Mouse (Mus musculus) lung, postnatal 0 days (tissue): Measurements from ENCODE around the gene A930004D18Rik.

Source experiments
- CTCF ChIP-seq: IDR thresholded peaks from 2 replicates; pipeline ENCODE4 v1.5.1; 2016; ENCODE audit warnings: antibody characterized with exemption, mild to moderate bottlenecking
- EP300 ChIP-seq: IDR thresholded peaks from 2 replicates; pipeline ENCODE4 v1.6.1; 2016; ENCODE audit warnings: antibody characterized with exemption, mild to moderate bottlenecking, control low read depth

DNA sequence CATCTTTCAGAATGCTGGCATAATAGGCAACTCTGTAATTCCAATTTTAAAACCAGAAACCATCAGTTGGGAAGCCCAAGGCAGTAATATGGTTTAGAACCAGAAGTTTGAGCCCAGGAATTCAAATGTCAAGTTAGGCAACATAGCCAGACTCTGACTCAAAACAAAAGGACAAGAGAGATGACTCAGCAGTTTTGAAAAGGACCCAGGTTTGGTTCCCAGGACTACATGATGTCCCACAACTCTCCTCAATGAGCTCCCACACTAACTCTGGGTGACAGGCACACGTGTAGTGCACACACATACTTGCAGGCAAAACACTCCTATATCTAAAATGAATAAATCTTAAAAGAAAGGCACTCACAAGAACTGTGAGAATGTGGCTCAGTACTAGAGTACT, 18.4 kb downstream of the A930004D18Rik start:
- TF ChIP-seq CTCF (no peak), EP300 (no peak)
